Comparison of ENCODE assay signal across 11 mouse cellular contexts in the genomic region with DNA sequence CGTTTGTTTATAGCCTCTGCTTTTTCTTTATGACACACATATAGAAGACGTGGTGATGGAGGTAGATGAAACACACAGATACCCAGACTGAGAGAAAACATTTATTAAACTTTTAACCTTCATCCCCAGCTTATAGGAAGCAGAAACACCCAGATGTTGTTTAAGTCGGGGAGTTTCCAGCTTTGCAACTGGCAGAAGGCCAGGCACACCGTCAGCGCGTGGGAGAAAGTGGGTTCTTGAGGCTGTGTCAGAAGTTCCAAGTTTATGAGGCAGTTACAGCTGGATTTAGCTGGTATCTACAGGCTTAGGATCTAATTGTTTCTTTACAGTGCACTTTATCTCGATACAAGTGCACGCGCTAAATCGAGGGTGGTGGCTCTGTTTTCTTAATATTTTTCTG.
DNase-seq lines count a peak whose midpoint lies in the region; ATAC-seq lines count a peak whose summit lies in the region.
"Had no signal": no experiment of that assay in that cellular context is flagged by ENCODE, and none has a peak within 500 bp of the region (broad histone marks: within the 10 kb centered on the region; RNA-seq: fewer than 3 reads in every experiment).

No protein-coding gene starts in this region.

- WGBS in heart, embryonic 12.5 days = 62% methylated on average over 10 of the region's 10 CpGs
- WGBS in midbrain, embryonic 13.5 days = 95% methylated on average over 10 of the region's 10 CpGs
- WGBS in midbrain, embryonic 14.5 days = 90% methylated on average over 10 of the region's 10 CpGs

- H3K4me1 ChIP-seq in heart, embryonic 12.5 days (replicated peaks) = peaks cover 6% of the 10 kb centered on the region; the same call in 1 of the 2 replicates
- H3K4me1 ChIP-seq in midbrain, embryonic 13.5 days (replicated peaks) = no peaks in the 10 kb centered on the region; the same call in 1 of the 2 replicates
- no peaks in the 10 kb centered on the region for H3K4me1 ChIP-seq in midbrain, embryonic 14.5 days (ENCODE audit: control insufficient read depth, insufficient read depth, low read length)

- H3K9ac ChIP-seq in heart, embryonic 12.5 days = no peak overlapping the region
- H3K9ac ChIP-seq in midbrain, embryonic 13.5 days (replicated peaks) = no peak overlapping the region
- no peak overlapping the region for H3K9ac ChIP-seq in midbrain, embryonic 14.5 days (replicated peaks; ENCODE audit: low read length)
- H3K9ac ChIP-seq: heart, embryonic 15.5 days had no signal

- no peaks in the 10 kb centered on the region for H3K27me3 ChIP-seq in heart, embryonic 12.5 days (replicated peaks)
- no peaks in the 10 kb centered on the region for H3K27me3 ChIP-seq in midbrain, embryonic 13.5 days
- no peaks in the 10 kb centered on the region for H3K27me3 ChIP-seq in midbrain, embryonic 14.5 days (ENCODE audit: control insufficient read depth, insufficient read depth, low read length)
- H3K27me3 ChIP-seq: heart, embryonic 15.5 days had no signal

- intact Hi-C loops in heart, postnatal 10 days (cut with DNase I) = no loop called here

- H3K36me3 ChIP-seq in heart, embryonic 12.5 days = no peaks in the 10 kb centered on the region
- H3K36me3 ChIP-seq in midbrain, embryonic 13.5 days = no peaks in the 10 kb centered on the region
- H3K36me3 ChIP-seq in midbrain, embryonic 14.5 days (ENCODE audit: control insufficient read depth, insufficient read depth, low read length) = no peaks in the 10 kb centered on the region
- H3K36me3 ChIP-seq: heart, embryonic 15.5 days had no signal

- H3K4me2 ChIP-seq in heart, embryonic 12.5 days = no peak overlapping the region
- H3K4me2 ChIP-seq in midbrain, embryonic 13.5 days (replicated peaks) = no peak overlapping the region
- no peak overlapping the region for H3K4me2 ChIP-seq in midbrain, embryonic 14.5 days (ENCODE audit: low read length)
- H3K4me2 ChIP-seq: heart, embryonic 15.5 days; liver, embryonic 11.5 days had no signal

- H3K4me3 ChIP-seq in heart, embryonic 12.5 days = no peak overlapping the region
- H3K4me3 ChIP-seq in midbrain, embryonic 13.5 days (replicated peaks) = no peak overlapping the region
- no peak overlapping the region for H3K4me3 ChIP-seq in midbrain, embryonic 14.5 days (replicated peaks; ENCODE audit: low read depth, low read length)
- H3K4me3 ChIP-seq: heart, embryonic 15.5 days had no signal

- H3K27ac ChIP-seq in heart, embryonic 12.5 days (ENCODE audit: poor library complexity, severe bottlenecking) = no peak overlapping the region
- H3K27ac ChIP-seq in midbrain, embryonic 13.5 days = no peak overlapping the region
- no peak overlapping the region for H3K27ac ChIP-seq in midbrain, embryonic 14.5 days (replicated peaks; ENCODE audit: low read depth, low read length)
- H3K27ac ChIP-seq: heart, embryonic 15.5 days had no signal

- no peak for ATAC-seq in heart, embryonic 12.5 days (ENCODE audit: insufficient number of reproducible peaks, low FRiP score)
- no peak for ATAC-seq in midbrain, embryonic 13.5 days
- ATAC-seq in midbrain, embryonic 14.5 days (ENCODE audit: low FRiP score, low TSS enrichment) = no peak

- H3K9me3 ChIP-seq in heart, embryonic 12.5 days (replicated peaks) = no peaks in the 10 kb centered on the region
- no peaks in the 10 kb centered on the region for H3K9me3 ChIP-seq in midbrain, embryonic 13.5 days
- H3K9me3 ChIP-seq in midbrain, embryonic 14.5 days (ENCODE audit: control insufficient read depth, low read length) = no peaks in the 10 kb centered on the region
- H3K9me3 ChIP-seq: heart, embryonic 15.5 days had no signal

- peak; percentile 52 to 62 for DNase-seq in heart, adult 18-20 months
- DNase-seq in CD4-positive, CD25-positive, alpha-beta regulatory T cell, adult 2 months (ENCODE audit: low read depth, low spot score) = peak; percentile 94
- DNase-seq in heart, postnatal 10 days = peak; percentile 74 to 75
- peak; percentile 66 for DNase-seq in lung, postnatal 10 days
- no peak for DNase-seq in midbrain, embryonic 14.5 days
- DNase-seq in adrenal gland, adult 18-20 months (ENCODE audit: low spot score in 2 of 2) = no peak
- DNase-seq: cerebellum, adult 2 months had no signal

Comparison
In these comparisons a context has a peak if more than half of its experiments do, and no peak if none do; other contexts are left out.
1. DNase-seq: peak in heart, adult 18-20 months (2 of 2), CD4-positive, CD25-positive, alpha-beta regulatory T cell, adult 2 months (single experiment), heart, postnatal 10 days (2 of 2) and lung, postnatal 10 days (single experiment); none in midbrain, embryonic 14.5 days (single experiment) and adrenal gland, adult 18-20 months (0 of 2).